Comparison of ENCODE assay signal across 14 mouse cellular contexts in the genomic region with DNA sequence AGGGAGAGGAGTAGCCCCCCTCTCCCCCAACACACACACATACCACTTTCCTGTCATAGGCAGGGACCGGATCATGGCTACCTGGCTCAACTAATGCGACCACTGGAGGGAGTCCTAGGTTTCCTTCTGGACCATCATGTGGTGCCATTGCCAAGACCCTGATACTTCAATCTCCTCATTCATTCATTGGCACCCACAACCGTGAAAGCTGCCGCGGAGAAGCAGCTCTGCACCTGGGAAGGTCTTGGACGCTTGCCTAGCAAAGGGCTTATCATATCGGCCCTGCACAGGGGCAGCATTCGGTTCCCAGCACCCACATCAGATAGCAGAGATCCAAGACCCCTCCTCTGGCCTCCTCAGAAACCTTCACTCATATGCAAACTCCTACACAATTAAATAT. TPM values are rescaled to one million over a fixed set of nuclear protein-coding genes. Genes with fewer than 3 reads are reported as not detected.
A peak's percentile ranks its signal among the peaks of the same experiment; 100 is the strongest.
DNase-seq lines count a peak whose midpoint lies in the region; ATAC-seq and TF ChIP-seq lines count a peak whose summit lies in the region.
"Had no signal": no experiment of that assay in that cellular context is flagged by ENCODE, and none has a peak within 500 bp of the region (broad histone marks: within the 10 kb centered on the region; RNA-seq: fewer than 3 reads in every experiment).

No protein-coding gene starts in this region.

- H3K27me3 ChIP-seq in intestine, postnatal 0 days (replicated peaks; ENCODE audit: control insufficient read depth, insufficient read depth, low read length), result peaks cover 3% of the 10 kb centered on the region; the same call in 1 of the 2 replicates
- 0 out of 2 replicates have a peak, but pooled peaks cover 3% of the 10 kb centered on the region for H3K27me3 ChIP-seq in intestine, embryonic 16.5 days (replicated peaks; ENCODE audit: control insufficient read depth, insufficient read depth, low read length)
- peaks cover 10% of the 10 kb centered on the region for H3K27me3 ChIP-seq in E14TG2a.4 (ENCODE audit: insufficient read depth, low read length)

- no peaks in the 10 kb centered on the region for H3K9me3 ChIP-seq in intestine, postnatal 0 days (ENCODE audit: control insufficient read depth)
- H3K9me3 ChIP-seq in intestine, embryonic 16.5 days (ENCODE audit: control insufficient read depth, low read length), result no peaks in the 10 kb centered on the region
- H3K9me3 ChIP-seq in E14TG2a.4 (ENCODE audit: low read length), result no peaks in the 10 kb centered on the region
- H3K9me3 ChIP-seq: embryonic facial prominence, embryonic 12.5 days; forebrain, embryonic 15.5 days; liver, embryonic 15.5 days; midbrain, embryonic 10.5 days had no signal

- H3K4me2 ChIP-seq in intestine, postnatal 0 days (replicated peaks; ENCODE audit: low read depth), result no peak overlapping the region
- H3K4me2 ChIP-seq in intestine, embryonic 16.5 days (ENCODE audit: low read depth, low read length), result no peak overlapping the region
- H3K4me2 ChIP-seq: embryonic facial prominence, embryonic 12.5 days; forebrain, embryonic 15.5 days; liver, embryonic 15.5 days had no signal

- DNase-seq in ES-CJ7 (ENCODE audit: low read depth, low spot score), result peak; percentile 58
- peak; percentile 74 to 81 for DNase-seq in cerebellum, postnatal 14 days
- no peak for DNase-seq in lung, adult 18-20 months
- DNase-seq: heart, adult 18-20 months; kidney, postnatal 10 days; right cerebral cortex, postnatal 14 days had no signal

- TF ChIP-seq CTCF in intestine, postnatal 0 days (IDR thresholded peaks at IDR 0.05; ENCODE audit: low read depth), result peak; percentile 14; the same call in 1 of the 2 replicates
- TF ChIP-seq CTCF in E14TG2a.4 (conservative IDR thresholded peaks at IDR 0.05; ENCODE audit: low read length), result peak; percentile 5; the same call in 1 of the 2 replicates

- 59% methylated on average over 8 of the region's 8 CpGs for WGBS in intestine, postnatal 0 days
- WGBS in intestine, embryonic 16.5 days, result 61% methylated on average over 8 of the region's 8 CpGs

- no peak overlapping the region for H3K4me3 ChIP-seq in intestine, postnatal 0 days (ENCODE audit: low read depth, low read length)
- no peak overlapping the region for H3K4me3 ChIP-seq in intestine, embryonic 16.5 days (ENCODE audit: low read length)
- no peak overlapping the region for H3K4me3 ChIP-seq in E14TG2a.4 (replicated peaks; ENCODE audit: low read length)
- H3K4me3 ChIP-seq: embryonic facial prominence, embryonic 12.5 days; forebrain, embryonic 15.5 days; liver, embryonic 15.5 days; midbrain, embryonic 10.5 days had no signal

- H3K36me3 ChIP-seq in intestine, postnatal 0 days (ENCODE audit: control insufficient read depth, insufficient read depth), result peaks cover 5% of the 10 kb centered on the region; the same call in 1 of the 2 replicates
- H3K36me3 ChIP-seq in intestine, embryonic 16.5 days (ENCODE audit: control insufficient read depth, insufficient read depth, low read length), result no peaks in the 10 kb centered on the region
- H3K36me3 ChIP-seq in E14TG2a.4 (ENCODE audit: insufficient read depth, low read length), result no peaks in the 10 kb centered on the region
- H3K36me3 ChIP-seq: embryonic facial prominence, embryonic 12.5 days; forebrain, embryonic 15.5 days; midbrain, embryonic 10.5 days had no signal

- no peaks in the 10 kb centered on the region for H3K4me1 ChIP-seq in intestine, postnatal 0 days (replicated peaks; ENCODE audit: control insufficient read depth, insufficient read depth, low read length)
- peaks cover 4% of the 10 kb centered on the region; the same call in 1 of the 2 replicates for H3K4me1 ChIP-seq in intestine, embryonic 16.5 days (ENCODE audit: control insufficient read depth, insufficient read depth, low read length)
- peaks cover 71% of the 10 kb centered on the region for H3K4me1 ChIP-seq in E14TG2a.4 (replicated peaks; ENCODE audit: low read depth, low read length)

- no peak for ATAC-seq in intestine, postnatal 0 days
- ATAC-seq in intestine, embryonic 16.5 days, result no peak
- ATAC-seq in activated CD4-positive, CD25-positive, alpha-beta regulatory T cell, adult 4 months, result no peak
- ATAC-seq: forebrain, embryonic 15.5 days had no signal

- H3K27ac ChIP-seq in intestine, postnatal 0 days (ENCODE audit: low read depth, low read length), result no peak overlapping the region
- no peak overlapping the region for H3K27ac ChIP-seq in intestine, embryonic 16.5 days (ENCODE audit: low read length)
- H3K27ac ChIP-seq: embryonic facial prominence, embryonic 12.5 days; forebrain, embryonic 15.5 days; liver, embryonic 15.5 days; midbrain, embryonic 10.5 days had no signal

- no peak overlapping the region for H3K9ac ChIP-seq in intestine, postnatal 0 days (ENCODE audit: low read depth, low read length)
- H3K9ac ChIP-seq in intestine, embryonic 16.5 days (ENCODE audit: low read depth, low read length), result no peak overlapping the region
- H3K9ac ChIP-seq: embryonic facial prominence, embryonic 12.5 days; forebrain, embryonic 15.5 days; liver, embryonic 15.5 days had no signal

RNA-seq across cellular contexts. Expression of a gene that starts 6.2 kb away (rescaled TPM):
- polyA plus RNA-seq in intestine, postnatal 0 days (2015; fragmentation: Nextera tagmentation; extraction: Ambion mirVana), result 0.10 and 0.21 TPM in 2 replicates
- 0.18 and 0.45 TPM in 2 replicates for polyA plus RNA-seq in intestine, embryonic 16.5 days (2015; fragmentation: Nextera tagmentation; extraction: Ambion mirVana)
- polyA plus RNA-seq in activated CD4-positive, CD25-positive, alpha-beta regulatory T cell, adult 4 months (2017; shearing (Covaris generic)), result not detected

Comparison
In these comparisons a context has a peak if more than half of its experiments do, and no peak if none do; other contexts are left out.
1. DNase-seq: peak in ES-CJ7 (single experiment) and cerebellum, postnatal 14 days (2 of 2); none in lung, adult 18-20 months (0 of 2).